Mouse (Mus musculus) midbrain, embryonic 14.5 days (tissue): ENCODE data around the gene Rp2. TPM values are rescaled to one million over a fixed set of nuclear protein-coding genes. Genes with fewer than 3 reads are reported as not detected.

Experiments used
- ATAC-seq: fragments of 200-750 bp; cut with Nextera tagmentation; 2 replicates; pipeline ENCODE4 v1.8.0; 2017; ENCODE audit warnings: moderate number of reproducible peaks, moderate library complexity; ENCODE audit not compliant: low FRiP score, low TSS enrichment
- DNase-seq: peaks from one replicate; pipeline ENCODE4 v3.0.0-alpha.2; 2015
- H3K27ac ChIP-seq: fragments of 300-500 bp; sonication (generic); replicated peaks from 2 replicates; pipeline ENCODE4 v1.5.1; 2014; ENCODE audit warnings: mild to moderate bottlenecking, low read depth, low read length, moderate library complexity
- H3K27me3 ChIP-seq: fragments of 300-500 bp; sonication (generic); 2 replicates; pipeline ENCODE4 v1.6.1; 2014; ENCODE audit warnings: low read length, control low read depth, mixed read lengths; ENCODE audit not compliant: control insufficient read depth, insufficient read depth
- H3K36me3 ChIP-seq: fragments of 300-500 bp; sonication (generic); 2 replicates; pipeline ENCODE4 v1.6.1; 2014; ENCODE audit warnings: low read length, control low read depth; ENCODE audit not compliant: control insufficient read depth, insufficient read depth
- H3K4me1 ChIP-seq: fragments of 300-500 bp; sonication (generic); 2 replicates; pipeline ENCODE4 v1.6.1; 2014; ENCODE audit warnings: mild to moderate bottlenecking, antibody characterized with exemption, low read length, control low read depth; ENCODE audit not compliant: control insufficient read depth, insufficient read depth
- H3K4me2 ChIP-seq: fragments of 300-500 bp; sonication (generic); 2 replicates; pipeline ENCODE4 v1.6.1; 2014; ENCODE audit warnings: mild to moderate bottlenecking, low read length, moderate library complexity
- H3K4me3 ChIP-seq: fragments of 300-500 bp; sonication (generic); replicated peaks from 2 replicates; pipeline ENCODE4 v1.5.1; 2014; ENCODE audit warnings: low read depth, low read length
- H3K9ac ChIP-seq: fragments of 300-500 bp; sonication (generic); replicated peaks from 2 replicates; pipeline ENCODE4 v1.6.1; 2014; ENCODE audit warnings: mild to moderate bottlenecking, low read length, moderate library complexity
- H3K9me3 ChIP-seq: fragments of 300-500 bp; sonication (generic); 2 replicates; pipeline ENCODE4 v1.6.1; 2016; ENCODE audit warnings: low read length, control low read depth, mixed read lengths; ENCODE audit not compliant: control insufficient read depth
- WGBS: fragments of 180-500 bp; shearing (Covaris S2); extraction: QIAGEN DNeasy Blood & Tissue Kit; methylation state at CpG from one replicate; pipeline ENCODE4 v1.1.7; 2014; 5-methylcytosine and 5-hydroxymethylcytosine counted together
- polyA plus RNA-seq: library from polyadenylated mRNA; unstranded; fragments of >200 nt; fragmentation: Nextera tagmentation; extraction: Ambion mirVana; gene quantifications from 2 replicates; pipeline ENCODE4 v1.2.1, GENCODE M21; 2014

The Rp2 gene
- polyA plus RNA-seq, 1 experiment from 2014 or later = 18.0 TPM

DNA sequence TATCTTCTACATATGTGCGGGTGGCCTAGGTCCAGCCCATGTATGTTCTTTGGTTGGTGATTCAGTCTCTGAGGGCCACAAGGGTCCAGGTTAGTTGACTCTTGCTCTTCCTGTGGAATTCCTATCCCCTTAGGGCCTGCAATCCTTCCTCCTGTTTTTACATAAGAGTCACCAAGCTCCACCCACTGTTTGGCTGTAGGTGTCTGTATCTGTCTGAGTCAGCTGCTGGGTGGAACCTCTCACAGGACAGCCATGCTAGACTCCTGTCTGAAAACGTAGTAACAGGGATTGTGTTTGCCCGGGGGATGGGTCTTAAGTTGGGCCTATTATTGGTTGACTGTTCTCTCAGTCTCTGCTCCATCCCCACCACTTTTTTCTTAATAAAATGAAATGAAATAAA is 47.9 kb downstream of the Rp2 start:
- no peaks in the 10 kb centered on the region for H3K9me3 ChIP-seq
- no peak overlapping the region for H3K4me3 ChIP-seq
- H3K4me2 ChIP-seq = no peak overlapping the region
- ATAC-seq = no peak
- no peak overlapping the region for H3K27ac ChIP-seq
- no peak for DNase-seq
- 88% methylated on average over 3 of the region's 3 CpGs for WGBS
- no peaks in the 10 kb centered on the region for H3K36me3 ChIP-seq
- H3K9ac ChIP-seq = no peak overlapping the region
- no peaks in the 10 kb centered on the region for H3K27me3 ChIP-seq
- H3K4me1 ChIP-seq = no peaks in the 10 kb centered on the region

DNA sequence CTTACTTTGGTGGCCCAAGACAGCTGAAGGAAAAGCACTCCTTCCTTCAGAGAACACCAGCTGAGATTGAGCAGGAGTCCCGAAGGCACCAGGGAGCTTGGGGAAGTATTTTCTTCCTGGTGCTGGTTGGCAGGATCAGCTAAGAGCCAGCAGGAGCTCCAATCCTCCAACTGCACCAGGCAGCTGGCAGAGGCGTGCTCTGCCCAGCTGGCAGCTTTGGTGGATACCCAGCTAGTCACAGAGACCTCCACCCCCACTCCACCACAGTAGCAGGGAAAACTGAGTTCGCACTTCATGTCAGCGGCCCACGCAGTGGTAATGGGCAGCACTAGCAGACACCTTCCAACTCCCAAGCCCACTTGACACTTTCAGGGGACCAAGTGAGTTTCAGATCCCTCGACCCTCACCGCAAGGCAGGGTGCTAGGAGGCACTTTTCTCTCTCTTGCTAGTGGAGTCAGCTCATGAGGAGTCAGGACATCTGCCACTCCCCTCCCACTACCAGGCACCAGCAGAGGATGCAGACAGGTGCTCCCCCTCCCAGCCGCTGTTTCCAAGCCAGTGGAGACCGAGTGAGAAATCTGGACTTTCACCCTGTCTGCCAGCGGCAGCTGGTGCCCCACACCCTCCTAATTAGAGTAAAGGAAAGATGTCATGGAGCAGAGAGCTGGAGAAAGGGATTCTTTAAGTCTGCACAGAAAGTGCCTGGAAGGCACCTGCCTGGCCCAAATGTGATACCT is 50.8 kb downstream of the Rp2 start:
- DNase-seq (no peak), ATAC-seq (no peak)

DNA sequence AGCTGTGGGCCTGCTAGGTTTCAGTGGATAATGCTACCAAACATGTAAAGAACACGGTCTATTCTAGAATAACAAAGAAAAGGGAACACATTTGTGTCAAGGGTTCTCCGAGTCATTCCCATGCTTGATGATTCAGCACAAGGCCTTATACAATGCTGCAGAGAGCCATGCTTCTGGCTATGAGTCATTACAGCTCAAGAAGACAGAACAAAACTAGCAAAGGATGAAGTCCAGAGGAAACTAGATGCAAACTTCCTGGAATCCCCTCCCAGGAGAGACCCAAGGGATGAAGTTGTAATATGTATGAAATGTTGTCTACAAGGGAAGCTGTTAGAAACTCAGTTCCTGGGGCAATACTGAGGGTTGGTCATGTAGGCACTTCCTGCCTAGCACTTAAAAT is 54.2 kb downstream of the Rp2 start:
- H3K9ac ChIP-seq = no peak overlapping the region
- no peaks in the 10 kb centered on the region for H3K9me3 ChIP-seq
- H3K4me2 ChIP-seq = no peak overlapping the region
- DNase-seq (no peak), ATAC-seq (no peak)
- no peaks in the 10 kb centered on the region for H3K36me3 ChIP-seq
- H3K4me3 ChIP-seq = no peak overlapping the region
- 88% methylated on average over 2 of the region's 2 CpGs for WGBS
- no peaks in the 10 kb centered on the region for H3K27me3 ChIP-seq
- no peaks in the 10 kb centered on the region for H3K4me1 ChIP-seq
- H3K27ac ChIP-seq = no peak overlapping the region

More for the DNA sequence above, 50.8 kb downstream of the Rp2 start:
- 57% methylated on average over 10 of the region's 10 CpGs for WGBS
- no peak overlapping the region for H3K27ac ChIP-seq
- H3K9me3 ChIP-seq = no peaks in the 10 kb centered on the region
- no peaks in the 10 kb centered on the region for H3K4me1 ChIP-seq
- H3K4me2 ChIP-seq = no peak overlapping the region
- no peaks in the 10 kb centered on the region for H3K27me3 ChIP-seq
- no peaks in the 10 kb centered on the region for H3K36me3 ChIP-seq
- H3K4me3 ChIP-seq = no peak overlapping the region
- no peak overlapping the region for H3K9ac ChIP-seq

DNA sequence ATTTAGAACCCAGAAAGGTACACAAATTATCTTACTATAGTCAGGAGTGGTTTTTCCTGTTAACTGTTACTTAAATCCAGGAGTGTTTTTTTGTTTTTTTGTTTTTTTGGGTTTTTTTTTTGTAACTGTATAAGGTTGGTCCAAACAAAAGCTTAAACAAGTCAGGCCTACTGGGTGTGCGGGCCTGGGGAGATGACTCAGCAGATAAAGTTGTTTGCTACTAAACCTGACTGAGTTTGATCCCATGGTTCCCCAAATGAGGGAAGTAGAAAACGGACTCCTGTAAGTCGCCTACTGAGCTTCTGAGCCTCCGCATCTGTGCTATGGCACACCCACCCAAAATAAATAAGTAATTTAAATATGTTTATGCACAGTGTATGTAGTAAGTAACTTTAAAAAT is 55.3 kb downstream of the Rp2 start:
- DNase-seq (no peak), ATAC-seq (no peak)
- Histone ChIP-seq H3K27ac (no peak overlapping the region), H3K9me3 (no peaks in the 10 kb centered on the region), H3K4me3 (no peak overlapping the region), H3K4me1 (no peaks in the 10 kb centered on the region), H3K4me2 (no peak overlapping the region), H3K9ac (no peak overlapping the region), H3K36me3 (no peaks in the 10 kb centered on the region), H3K27me3 (no peaks in the 10 kb centered on the region)
- WGBS = 80% methylated on average over 4 of the region's 4 CpGs

DNA sequence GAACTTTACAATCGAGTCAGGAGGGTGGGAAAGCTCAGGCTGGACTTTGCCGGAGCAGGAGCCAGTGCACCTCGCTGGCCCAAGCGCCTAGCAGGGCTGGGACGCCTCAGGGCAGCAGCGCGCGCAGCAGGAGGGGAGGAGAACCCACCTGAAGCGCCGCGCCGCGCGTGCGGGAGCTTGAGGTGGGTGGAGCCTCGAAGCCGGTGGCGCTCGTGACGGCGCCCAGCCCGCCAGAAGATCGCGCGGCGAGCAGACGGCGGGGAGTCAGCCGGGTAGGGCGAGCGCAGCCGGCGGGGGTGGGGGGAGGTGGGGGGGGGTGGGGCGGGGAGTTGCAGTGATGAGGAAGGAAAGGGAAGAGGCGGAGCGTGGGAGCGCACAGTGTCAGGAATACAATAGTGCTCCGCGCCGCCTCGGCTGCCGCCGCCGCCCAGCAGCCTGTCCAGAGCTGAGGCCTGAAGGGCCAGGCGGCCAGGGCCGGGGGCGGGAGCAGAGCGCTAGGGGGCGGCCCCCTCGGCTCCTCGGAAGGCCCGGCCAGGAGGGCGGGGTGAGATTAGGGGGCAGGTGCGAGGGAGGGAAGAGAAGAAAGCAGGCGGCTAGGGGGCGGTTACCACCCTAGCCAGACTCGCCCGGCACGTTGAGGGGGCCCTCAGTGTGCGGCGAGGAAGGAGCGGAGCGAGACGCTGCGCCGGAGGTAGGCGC is 61.0 kb downstream of the Rp2 start, which contains the start of gene Jade3:
Gene Jade3 (plus strand): TSS at position 549 of the 699 bp plus-strand sequence.
- Histone ChIP-seq H3K9me3 (no peaks in the 10 kb centered on the region), H3K27ac (peak within 1 kb of the TSS; percentile 87), H3K9ac (peak within 1 kb of the TSS; percentile 64), H3K27me3 (no peaks in the 10 kb centered on the region), H3K4me3 (peak within 1 kb of the TSS; percentile 57), H3K4me1 (0 out of 2 replicates have a peak, but pooled peaks cover 5% of the 10 kb centered on the region), H3K36me3 (no peaks in the 10 kb centered on the region), H3K4me2 (peak within 1 kb of the TSS; percentile 53)
- WGBS = 23% methylated on average over 61 of the region's 67 CpGs
- peak; percentile 87 for DNase-seq
- ATAC-seq = peak; percentile 95

DNA sequence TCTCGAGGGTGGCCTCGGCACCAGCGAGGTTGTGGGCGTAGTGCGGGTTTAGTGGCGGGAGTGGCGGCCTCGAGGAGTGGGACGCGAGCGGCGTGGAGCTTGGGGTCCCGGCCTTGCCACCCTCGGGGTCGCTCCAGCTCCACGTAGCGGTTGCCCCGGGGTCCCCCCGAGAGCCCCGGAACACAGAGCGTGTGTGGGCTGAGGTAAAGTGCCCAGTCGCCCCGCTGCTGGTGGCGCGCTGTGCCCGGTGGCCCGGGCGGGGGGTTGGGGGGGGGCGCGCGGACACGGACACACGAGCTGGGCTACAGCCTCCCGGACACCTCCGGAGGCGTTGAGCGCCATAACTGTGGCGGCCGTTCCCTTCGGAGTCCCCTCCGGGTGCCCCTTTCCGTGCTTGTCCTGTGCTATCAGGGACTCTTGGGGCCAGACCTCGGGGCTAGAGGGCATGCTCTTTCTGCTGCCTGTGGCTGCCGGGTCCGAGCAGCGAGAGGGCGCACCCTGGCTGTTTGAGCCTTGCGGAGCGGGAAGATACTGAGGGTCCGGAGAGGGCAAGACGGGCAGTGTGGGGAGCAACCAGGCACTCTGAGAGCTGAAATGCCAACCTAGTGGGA is 61.7 kb downstream of the Rp2 start:
- Histone ChIP-seq H3K36me3 (no peaks in the 10 kb centered on the region), H3K27me3 (no peaks in the 10 kb centered on the region), H3K9ac (peak overlapping the region; percentile 64), H3K27ac (peak overlapping the region; percentile 87), H3K9me3 (no peaks in the 10 kb centered on the region), H3K4me2 (peak overlapping the region; percentile 53), H3K4me3 (peak overlapping the region; percentile 57), H3K4me1 (0 out of 2 replicates have a peak, but pooled peaks cover 5% of the 10 kb centered on the region)
- DNase-seq (peak; percentile 47), ATAC-seq (no peak; the same call in 1 of the 2 replicates)
- WGBS = 21% methylated on average over 43 of the region's 51 CpGs

Other genes starting within 250 kb of the Rp2 start
- 11.1 and 12.2 TPM in 2 replicates for gene Slc9a7, start 72.7 kb upstream of the Rp2 start, polyA plus RNA-seq
- gene Jade3, start 61.2 kb downstream of the Rp2 start, polyA plus RNA-seq = 5.2 and 7.8 TPM in 2 replicates
- 0.49 and 0.86 TPM in 2 replicates for gene Rgn, start 185.3 kb downstream of the Rp2 start, polyA plus RNA-seq